Mouse (Mus musculus): ENCODE data around the gene Rfx5.
"Not testable (repeated sequence)": the region's sequence is repeated elsewhere in the genome, so short reads cannot be mapped to it uniquely, and the experiment has no call there.

- TF ChIP-seq POLR2A (IDR thresholded peaks at IDR 0.05; ENCODE audit: borderline replicate concordance, control insufficient read depth, low read depth, low read length); CTCF (IDR thresholded peaks at IDR 0.05; ENCODE audit: control insufficient read depth, insufficient read depth, low read length): not testable (repeated sequence)
Measured at GRCm38 (mm10) chr3:94942211-94942967, 11.5 kb upstream of the Rfx5 start.
